Mouse (Mus musculus): ENCODE data around the gene Wapl. TPM values are rescaled to one million over a fixed set of nuclear protein-coding genes. Genes with fewer than 3 reads are reported as not detected.

Wapl gene
- 17.7 and 23.4 TPM in 2 replicates for polyA plus RNA-seq (2012; rRNA removed)

GRCm38 (mm10) chr14:34673395-34674228 lies at the start of gene Wapl:
Gene Wapl, plus strand, starts transcription at chr14:34673928.
- DNase-seq (ENCODE audit: low read depth): no peak

GRCm38 (mm10) chr14:34626824-34627223 lies 46.9 kb upstream of the Wapl start:
- DNase-seq (ENCODE audit: low read depth): peak; percentile 88

- DNase-seq (ENCODE audit: low read depth): no peak
Measured at GRCm38 (mm10) chr14:34632722-34633448, 40.8 kb upstream of the Wapl start.

- DNase-seq (ENCODE audit: low read depth): peak; percentile 91
Measured at GRCm38 (mm10) chr14:34635192-34635591, 38.5 kb upstream of the Wapl start.

- no peak for DNase-seq (ENCODE audit: low read depth)
Measured at GRCm38 (mm10) chr14:34635721-34636120, 38.0 kb upstream of the Wapl start.

GRCm38 (mm10) chr14:34644140-34644539 lies 29.6 kb upstream of the Wapl start:
- no peak for DNase-seq (ENCODE audit: low read depth)

GRCm38 (mm10) chr14:34647870-34648475 lies 25.8 kb upstream of the Wapl start:
- no peak for DNase-seq (ENCODE audit: low read depth)

GRCm38 (mm10) chr14:34657131-34657530 lies 16.6 kb upstream of the Wapl start:
- no peak for DNase-seq (ENCODE audit: low read depth)

- no peak for DNase-seq (ENCODE audit: low read depth)
Measured at GRCm38 (mm10) chr14:34660351-34660787, 13.4 kb upstream of the Wapl start.

GRCm38 (mm10) chr14:34660788-34661591 lies 12.7 kb upstream of the Wapl start:
- no peak for DNase-seq (ENCODE audit: low read depth)

GRCm38 (mm10) chr14:34661621-34662477 lies 11.9 kb upstream of the Wapl start:
- DNase-seq (ENCODE audit: low read depth): no peak

- DNase-seq (ENCODE audit: low read depth): no peak
Measured at GRCm38 (mm10) chr14:34662478-34662826, 11.3 kb upstream of the Wapl start.

GRCm38 (mm10) chr14:34663381-34663780 lies 10.3 kb upstream of the Wapl start:
- no peak for DNase-seq (ENCODE audit: low read depth)

- DNase-seq (ENCODE audit: low read depth): no peak
Measured at GRCm38 (mm10) chr14:34669082-34669481, 4.6 kb upstream of the Wapl start.

GRCm38 (mm10) chr14:34670256-34670655 lies 3.5 kb upstream of the Wapl start:
- no peak for DNase-seq (ENCODE audit: low read depth)

- DNase-seq (ENCODE audit: low read depth): no peak
Measured at GRCm38 (mm10) chr14:34674229-34674791, 582 bp downstream of the Wapl start.

- no peak for DNase-seq (ENCODE audit: low read depth)
Measured at GRCm38 (mm10) chr14:34674932-34675331, 1.2 kb downstream of the Wapl start.

GRCm38 (mm10) chr14:34675347-34675865 lies 1.7 kb downstream of the Wapl start:
- no peak for DNase-seq (ENCODE audit: low read depth)

GRCm38 (mm10) chr14:34680815-34681214 lies 7.1 kb downstream of the Wapl start:
- no peak for DNase-seq (ENCODE audit: low read depth)

GRCm38 (mm10) chr14:34684989-34685388 lies 11.3 kb downstream of the Wapl start:
- no peak for DNase-seq (ENCODE audit: low read depth)

All from gonadal fat pad, adult 2 months (tissue).